Comparison of ENCODE assay signal across 7 mouse cellular contexts in genomic region chr15:36939153-36939552, GRCm38 (mm10).
DNase-seq lines count a peak whose midpoint lies in the region; ATAC-seq lines count a peak whose summit lies in the region.

No protein-coding gene starts in this region.

- no peak for ATAC-seq in lung, embryonic 16.5 days (ENCODE audit: low read depth)
- peak; percentile 47 for ATAC-seq in forebrain, embryonic 11.5 days (replicated peaks; ENCODE audit: low FRiP score)
- peak; percentile 9; the same call in 1 of the 2 replicates for ATAC-seq in limb, embryonic 13.5 days (ENCODE audit: low FRiP score, low read depth)
- no peak for ATAC-seq in stomach, embryonic 14.5 days (ENCODE audit: insufficient number of reproducible peaks, insufficient read depth, low FRiP score, low read depth)

- H3K9me3 ChIP-seq in lung, embryonic 16.5 days (ENCODE audit: control insufficient read depth, low read length) = no peaks in the 10 kb centered on the region
- H3K9me3 ChIP-seq in forebrain, embryonic 11.5 days (ENCODE audit: control insufficient read depth, low read length) = no peaks in the 10 kb centered on the region
- H3K9me3 ChIP-seq in limb, embryonic 13.5 days = no peaks in the 10 kb centered on the region
- no peaks in the 10 kb centered on the region for H3K9me3 ChIP-seq in stomach, embryonic 14.5 days (ENCODE audit: control insufficient read depth, low read depth, low read length)

- WGBS in lung, embryonic 16.5 days = 32% methylated on average over 9 of the region's 9 CpGs
- 30% methylated on average over 9 of the region's 9 CpGs for WGBS in forebrain, embryonic 11.5 days
- WGBS in limb, embryonic 13.5 days = 27% methylated on average over 9 of the region's 9 CpGs
- 30% methylated on average over 9 of the region's 9 CpGs for WGBS in stomach, embryonic 14.5 days

- H3K27me3 ChIP-seq in lung, embryonic 16.5 days (ENCODE audit: control insufficient read depth, insufficient read depth, low read depth, low read length) = no peaks in the 10 kb centered on the region
- H3K27me3 ChIP-seq in forebrain, embryonic 11.5 days (ENCODE audit: control insufficient read depth, insufficient read depth, low read length) = no peaks in the 10 kb centered on the region
- no peaks in the 10 kb centered on the region for H3K27me3 ChIP-seq in limb, embryonic 13.5 days
- no peaks in the 10 kb centered on the region for H3K27me3 ChIP-seq in stomach, embryonic 14.5 days (ENCODE audit: control insufficient read depth, insufficient read depth, low read length)

- H3K27ac ChIP-seq in lung, embryonic 16.5 days (ENCODE audit: low read length) = 0 out of 2 replicates have a peak overlapping the region, but pooled peaks have one; percentile 6
- H3K27ac ChIP-seq in forebrain, embryonic 11.5 days (ENCODE audit: low read depth, low read length) = peak overlapping the region; percentile 90; the same call in 1 of the 2 replicates
- H3K27ac ChIP-seq in limb, embryonic 13.5 days = peak overlapping the region; percentile 55; the same call in 1 of the 2 replicates
- H3K27ac ChIP-seq in stomach, embryonic 14.5 days (ENCODE audit: low read length) = peak overlapping the region; percentile 27; the same call in 1 of the 2 replicates

- H3K36me3 ChIP-seq in lung, embryonic 16.5 days (ENCODE audit: control insufficient read depth, insufficient read depth, low read length) = no peaks in the 10 kb centered on the region
- no peaks in the 10 kb centered on the region for H3K36me3 ChIP-seq in forebrain, embryonic 11.5 days (ENCODE audit: control insufficient read depth, insufficient read depth, low read length)
- H3K36me3 ChIP-seq in limb, embryonic 13.5 days = no peaks in the 10 kb centered on the region
- no peaks in the 10 kb centered on the region for H3K36me3 ChIP-seq in stomach, embryonic 14.5 days (ENCODE audit: control insufficient read depth, insufficient read depth, low read length)

- H3K4me1 ChIP-seq in lung, embryonic 16.5 days (replicated peaks; ENCODE audit: control insufficient read depth, insufficient read depth, low read length) = peaks cover 11% of the 10 kb centered on the region
- H3K4me1 ChIP-seq in forebrain, embryonic 11.5 days (replicated peaks; ENCODE audit: control insufficient read depth, insufficient read depth, low read length) = peaks cover 11% of the 10 kb centered on the region
- H3K4me1 ChIP-seq in limb, embryonic 13.5 days = peaks cover 29% of the 10 kb centered on the region
- H3K4me1 ChIP-seq in stomach, embryonic 14.5 days (ENCODE audit: control insufficient read depth, insufficient read depth, low read length) = peaks cover 14% of the 10 kb centered on the region; the same call in 1 of the 2 replicates

- peak overlapping the region; percentile 58 for H3K4me3 ChIP-seq in lung, embryonic 16.5 days (ENCODE audit: low read length)
- peak overlapping the region; percentile 45 for H3K4me3 ChIP-seq in forebrain, embryonic 11.5 days (ENCODE audit: low read depth, low read length)
- H3K4me3 ChIP-seq in limb, embryonic 13.5 days = peak overlapping the region; percentile 58
- peak overlapping the region; percentile 44 for H3K4me3 ChIP-seq in stomach, embryonic 14.5 days (ENCODE audit: low read depth, low read length)

- no peak for DNase-seq in lung, postnatal 14 days
- no peak for DNase-seq in forebrain, embryonic 11.5 days (ENCODE audit: low spot score)
- DNase-seq in B cell, adult 2 months = no peak
- DNase-seq in cerebellum, postnatal 25 days = no peak

- peak overlapping the region; percentile 70 for H3K4me2 ChIP-seq in lung, embryonic 16.5 days (ENCODE audit: low read depth, low read length)
- peak overlapping the region; percentile 83 for H3K4me2 ChIP-seq in forebrain, embryonic 11.5 days (ENCODE audit: low read depth, low read length, severe bottlenecking)
- H3K4me2 ChIP-seq in limb, embryonic 13.5 days (replicated peaks) = peak overlapping the region; percentile 85
- H3K4me2 ChIP-seq in stomach, embryonic 14.5 days (replicated peaks; ENCODE audit: low read depth, low read length) = peak overlapping the region; percentile 57

- peak overlapping the region; percentile 71 for H3K9ac ChIP-seq in lung, embryonic 16.5 days (ENCODE audit: low read length)
- H3K9ac ChIP-seq in forebrain, embryonic 11.5 days (ENCODE audit: low read length) = peak overlapping the region; percentile 86
- H3K9ac ChIP-seq in limb, embryonic 13.5 days = peak overlapping the region; percentile 81
- H3K9ac ChIP-seq in stomach, embryonic 14.5 days (replicated peaks; ENCODE audit: low read depth, low read length) = peak overlapping the region; percentile 52

Comparison
In these comparisons a context has a peak if more than half of its experiments do, and no peak if none do; other contexts are left out.
1. ATAC-seq: peak in forebrain, embryonic 11.5 days (single experiment) and limb, embryonic 13.5 days (single experiment); none in lung, embryonic 16.5 days (single experiment) and stomach, embryonic 14.5 days (single experiment).
2. H3K27ac ChIP-seq: peak in every context shown above with its lines; median percentile 90 in forebrain, embryonic 11.5 days; 55 in limb, embryonic 13.5 days; 27 in stomach, embryonic 14.5 days; 6 in lung, embryonic 16.5 days.
3. Peak in every context shown above with its lines, with median percentiles within 50 percentile points of each other: H3K4me2 ChIP-seq, H3K4me3 ChIP-seq and H3K9ac ChIP-seq.